Mouse (Mus musculus) midbrain, postnatal 0 days (tissue): ENCODE data around the gene Slc10a4. TPM values are rescaled to one million over a fixed set of nuclear protein-coding genes. Genes with fewer than 3 reads are reported as not detected.
"Not testable (repeated sequence)": the region's sequence is repeated elsewhere in the genome, so short reads cannot be mapped to it uniquely, and the experiment has no call there.

Experiments
- ATAC-seq: fragments of 200-750 bp; cut with Nextera tagmentation; 2 replicates; pipeline ENCODE4 v1.8.0; 2017; ENCODE audit warnings: moderate number of reproducible peaks, mild to moderate bottlenecking, moderate TSS enrichment, moderate library complexity; ENCODE audit not compliant: low FRiP score
- DNase-seq: peaks from one replicate; pipeline ENCODE4 v3.0.0-alpha.2; 2015; ENCODE audit warnings: low spot score
- H3K27ac ChIP-seq: fragments of 300-500 bp; sonication (generic); 2 replicates; pipeline ENCODE4 v1.5.1; 2014; ENCODE audit warnings: low read depth, mild to moderate bottlenecking, low read length, mixed read lengths
- H3K27me3 ChIP-seq: fragments of 300-500 bp; sonication (generic); 2 replicates; pipeline ENCODE4 v1.6.1; 2014; ENCODE audit warnings: low read length, control low read depth, mixed read lengths; ENCODE audit not compliant: insufficient read depth
- H3K36me3 ChIP-seq: fragments of 300-500 bp; sonication (generic); 2 replicates; pipeline ENCODE4 v1.6.1; 2014; ENCODE audit warnings: low read length, control low read depth, mixed read lengths; ENCODE audit not compliant: insufficient read depth
- H3K4me1 ChIP-seq: fragments of 300-500 bp; sonication (generic); 2 replicates; pipeline ENCODE4 v1.6.1; 2014; ENCODE audit warnings: mild to moderate bottlenecking, control low read depth, antibody characterized with exemption, low read length, mixed read lengths; ENCODE audit not compliant: insufficient read depth
- H3K4me2 ChIP-seq: fragments of 300-500 bp; sonication (generic); 2 replicates; pipeline ENCODE4 v1.6.1; 2014; ENCODE audit warnings: low read depth, mild to moderate bottlenecking, low read length, mixed read lengths; ENCODE audit not compliant: poor library complexity, severe bottlenecking
- H3K4me3 ChIP-seq: fragments of 300-500 bp; sonication (generic); 2 replicates; pipeline ENCODE4 v1.5.1; 2014; ENCODE audit warnings: low read depth, mild to moderate bottlenecking, low read length, moderate library complexity
- H3K9ac ChIP-seq: fragments of 300-500 bp; sonication (generic); replicated peaks from 2 replicates; pipeline ENCODE4 v1.6.1; 2014; ENCODE audit warnings: mild to moderate bottlenecking, low read length, moderate library complexity, mixed read lengths; ENCODE audit not compliant: poor library complexity, severe bottlenecking
- H3K9me3 ChIP-seq: fragments of 300-500 bp; sonication (generic); 2 replicates; pipeline ENCODE4 v1.6.1; 2016; ENCODE audit warnings: low read length, control low read depth
- CTCF ChIP-seq: IDR thresholded peaks from 2 replicates; pipeline ENCODE4 v1.5.1; 2016; ENCODE audit warnings: antibody characterized with exemption, mild to moderate bottlenecking
- WGBS: fragments of 180-500 bp; shearing (Covaris S2); extraction: QIAGEN DNeasy Blood & Tissue Kit; methylation state at CpG from one replicate; pipeline ENCODE4 v1.1.7; 2014; 5-methylcytosine and 5-hydroxymethylcytosine counted together
- polyA plus RNA-seq: library from polyadenylated mRNA; unstranded; fragments of >200 nt; fragmentation: Nextera tagmentation; extraction: Ambion mirVana; gene quantifications from 2 replicates; pipeline ENCODE4 v1.2.1, GENCODE M21; 2015
- total RNA-seq: library from RNA; depleted of rRNA; stranded (reverse); fragments of >200 nt; gene quantifications from 2 replicates; pipeline ENCODE4 v1.2.3, GENCODE M21; 2014

The Slc10a4 gene
- total and polyA plus RNA-seq, 2 experiments from 2014 or later, result 19.9 to 24.4 TPM

DNA sequence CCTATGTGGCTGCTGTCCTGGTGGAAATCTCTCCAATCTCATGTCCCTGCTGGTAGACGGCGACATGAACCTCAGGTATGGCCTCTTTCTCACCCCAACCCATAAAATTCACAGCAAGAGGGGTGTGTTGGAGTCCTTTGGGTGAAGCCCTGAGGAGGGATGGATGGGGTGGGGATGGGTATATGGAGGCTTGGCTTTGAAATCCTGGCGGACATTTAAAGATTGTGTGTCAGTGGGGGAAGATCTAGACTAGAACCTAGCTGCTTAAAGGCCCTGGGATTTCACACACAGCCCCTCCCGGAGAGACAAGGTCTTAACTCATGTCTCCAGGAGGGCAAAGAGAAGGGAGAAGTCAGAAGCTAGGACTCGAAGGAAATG lies 888 bp downstream of the Slc10a4 start:
- Histone ChIP-seq H3K36me3 (no peaks in the 10 kb centered on the region), H3K27me3 (no peaks in the 10 kb centered on the region), H3K27ac (no peak overlapping the region), H3K4me2 (no peak overlapping the region), H3K9ac (no peak overlapping the region), H3K9me3 (no peaks in the 10 kb centered on the region), H3K4me1 (no peaks in the 10 kb centered on the region), H3K4me3 (peak overlapping the region; percentile 37)
- WGBS, result 45% methylated on average over 5 of the region's 5 CpGs
- ATAC-seq (0 out of 2 replicates have a peak, but pooled peaks have one; percentile 8), DNase-seq (no peak)
- no peak for TF ChIP-seq CTCF

DNA sequence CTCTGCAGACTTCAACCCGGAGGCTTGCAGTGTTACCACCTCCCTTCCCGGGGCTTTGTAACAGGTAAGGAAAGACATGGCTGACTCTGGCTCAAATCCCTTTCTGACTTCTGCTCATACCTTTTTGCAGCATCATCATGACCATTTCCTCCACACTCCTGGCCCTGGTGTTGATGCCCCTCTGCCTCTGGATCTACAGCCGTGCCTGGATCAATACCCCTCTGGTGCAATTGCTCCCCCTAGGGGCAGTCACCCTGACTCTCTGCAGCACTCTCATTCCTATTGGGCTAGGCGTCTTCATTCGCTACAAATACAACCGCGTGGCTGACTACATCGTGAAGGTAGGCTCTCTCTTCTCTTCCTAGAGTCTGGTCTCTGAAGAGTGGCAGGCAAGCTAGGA lies 1.5 kb downstream of the Slc10a4 start:
- not testable (repeated sequence) for H3K27ac ChIP-seq, H3K9ac ChIP-seq, H3K4me3 ChIP-seq, H3K4me2 ChIP-seq, H3K9me3 ChIP-seq, ATAC-seq, DNase-seq, H3K27me3 ChIP-seq, H3K4me1 ChIP-seq, H3K36me3 ChIP-seq
- peak; percentile 29 for TF ChIP-seq CTCF
- 35% methylated on average over 8 of the region's 8 CpGs for whole genome bisulfite sequencing

DNA sequence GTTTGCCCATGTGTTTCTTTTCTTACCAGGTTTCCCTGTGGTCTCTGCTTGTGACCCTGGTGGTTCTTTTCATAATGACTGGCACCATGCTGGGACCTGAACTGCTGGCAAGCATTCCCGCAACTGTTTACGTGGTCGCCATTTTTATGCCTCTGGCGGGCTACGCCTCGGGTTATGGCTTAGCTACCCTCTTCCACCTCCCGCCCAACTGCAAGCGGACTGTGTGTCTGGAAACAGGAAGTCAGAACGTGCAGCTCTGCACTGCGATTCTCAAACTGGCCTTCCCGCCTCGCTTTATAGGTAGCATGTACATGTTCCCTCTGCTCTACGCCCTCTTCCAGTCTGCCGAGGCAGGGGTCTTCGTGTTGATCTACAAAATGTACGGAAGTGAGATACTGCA lies 5.1 kb downstream of the Slc10a4 start:
- not testable (repeated sequence) for H3K27me3 ChIP-seq, H3K27ac ChIP-seq, H3K9me3 ChIP-seq, H3K4me1 ChIP-seq, DNase-seq, ATAC-seq, H3K36me3 ChIP-seq, H3K9ac ChIP-seq, H3K4me3 ChIP-seq, H3K4me2 ChIP-seq
- 91% methylated on average over 15 of the region's 16 CpGs for WGBS

DNA sequence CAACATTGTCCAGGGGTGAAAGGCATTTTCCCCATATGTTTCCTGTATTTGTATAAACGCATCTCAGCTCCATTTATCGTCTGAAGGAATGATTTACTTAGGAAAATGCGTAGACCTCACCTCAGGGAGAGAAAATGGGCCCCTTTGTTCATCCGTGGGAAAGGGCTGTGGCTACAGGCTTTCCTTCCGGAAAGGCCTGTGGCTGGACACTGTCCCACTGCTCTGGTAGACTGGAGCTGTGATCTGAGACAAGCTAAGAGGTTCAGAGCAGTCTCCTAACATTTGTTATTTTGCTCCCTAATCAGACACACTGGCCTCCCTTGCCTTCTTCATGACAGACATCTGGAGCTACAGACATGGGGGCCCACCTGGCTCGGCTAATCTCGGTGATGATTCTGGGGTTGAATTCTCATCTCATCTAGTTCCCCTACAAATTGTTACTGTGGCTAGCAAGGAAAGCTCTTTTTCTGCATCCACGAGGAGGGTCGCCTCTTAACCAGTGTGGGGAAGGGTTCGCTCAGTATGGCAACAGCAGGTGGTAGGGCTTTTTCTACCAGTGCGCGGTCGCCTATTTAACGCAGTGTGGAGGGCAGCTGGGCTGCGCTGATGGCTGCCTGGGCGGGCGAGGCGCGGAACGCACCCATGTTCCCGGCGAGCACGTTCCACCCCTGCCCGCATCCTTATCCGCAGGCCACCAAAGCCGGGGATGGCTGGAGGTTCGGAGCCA lies 6.4 kb downstream of the Slc10a4 start:
- H3K27ac ChIP-seq, H3K27me3 ChIP-seq, DNase-seq, H3K9me3 ChIP-seq, H3K9ac ChIP-seq, H3K4me1 ChIP-seq, H3K36me3 ChIP-seq: not testable (repeated sequence)
- 25% methylated on average over 24 of the region's 27 CpGs for WGBS
- 0 out of 2 replicates have a peak overlapping the region, but pooled peaks have one; percentile 46 for H3K4me2 ChIP-seq
- peak; percentile 34; the same call in 1 of the 2 replicates for ATAC-seq
- H3K4me3 ChIP-seq, result peak overlapping the region; percentile 31; the same call in 1 of the 2 replicates

DNA sequence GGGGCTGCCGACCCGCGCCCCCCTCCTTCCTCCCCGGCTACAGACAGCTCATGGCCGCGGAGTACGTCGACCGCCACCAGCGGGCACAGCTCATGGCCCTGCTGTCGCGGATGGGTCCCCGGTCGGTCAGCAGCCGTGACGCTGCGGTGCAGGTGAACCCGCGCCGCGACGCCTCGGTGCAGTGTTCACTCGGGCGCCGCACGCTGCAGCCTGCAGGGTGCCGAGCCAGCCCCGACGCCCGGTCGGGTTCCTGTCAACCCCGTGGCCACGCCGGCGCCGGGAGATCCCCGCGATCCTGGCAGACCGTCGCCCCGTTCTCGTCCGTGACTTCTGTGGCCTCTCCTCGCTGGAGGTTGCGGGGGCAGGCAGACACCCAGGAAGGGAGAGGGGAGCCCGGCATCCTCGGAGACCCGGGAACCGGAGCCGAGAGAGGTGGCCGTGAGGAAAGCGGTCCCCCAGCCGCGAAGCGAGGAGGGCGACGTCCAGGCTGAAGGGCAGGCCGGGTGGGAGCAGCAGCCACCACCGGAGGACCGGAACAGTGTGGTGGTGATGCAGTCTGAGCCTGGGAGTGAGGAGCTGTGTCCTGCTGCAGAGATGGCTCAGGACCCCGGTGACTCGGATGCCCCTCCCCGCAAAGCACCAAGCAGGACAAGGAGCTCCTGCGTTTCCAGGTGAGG lies 7.1 kb downstream of the Slc10a4 start:
- ATAC-seq, result peak; percentile 60
- not testable (repeated sequence) for H3K27ac ChIP-seq, H3K36me3 ChIP-seq, H3K27me3 ChIP-seq, H3K4me1 ChIP-seq, H3K9me3 ChIP-seq, DNase-seq
- Histone ChIP-seq H3K4me3 (peak overlapping the region; percentile 31), H3K4me2 (peak overlapping the region; percentile 46), H3K9ac (peak overlapping the region; percentile 33; the same call in 1 of the 2 replicates)
- WGBS, result 2% methylated on average over 27 of the region's 65 CpGs

DNA sequence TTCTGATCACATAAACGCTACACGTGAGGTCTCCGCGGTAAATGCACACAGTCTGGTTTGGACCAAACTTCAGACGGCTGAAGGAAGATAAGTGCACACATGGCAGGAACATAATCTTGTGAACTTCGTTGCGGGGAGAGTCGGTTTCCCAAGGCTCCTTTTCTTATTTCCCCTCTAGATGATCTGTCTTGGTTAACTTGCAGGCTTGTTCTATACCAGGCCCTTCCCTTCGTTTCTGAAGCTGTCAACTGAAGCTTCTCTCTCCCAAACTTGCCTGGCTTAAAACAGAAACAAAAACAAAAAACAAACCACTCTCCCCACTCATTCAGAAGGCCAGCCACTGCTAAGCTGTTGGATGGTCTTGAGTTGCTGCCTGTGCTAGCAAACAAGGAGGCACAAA lies 8.1 kb downstream of the Slc10a4 start:
- no peaks in the 10 kb centered on the region for H3K9me3 ChIP-seq
- no peak overlapping the region for H3K4me2 ChIP-seq
- H3K4me1 ChIP-seq, result no peaks in the 10 kb centered on the region
- H3K27me3 ChIP-seq, result no peaks in the 10 kb centered on the region
- TF ChIP-seq CTCF, result no peak
- no peak overlapping the region for H3K4me3 ChIP-seq
- no peak for ATAC-seq
- no peak overlapping the region for H3K27ac ChIP-seq
- 34% methylated on average over 9 of the region's 9 CpGs for WGBS
- no peak for DNase-seq
- H3K36me3 ChIP-seq, result no peaks in the 10 kb centered on the region
- no peak overlapping the region for H3K9ac ChIP-seq
